Mouse (Mus musculus): ENCODE data around the gene Coa7. TPM values are rescaled to one million over a fixed set of nuclear protein-coding genes. Genes with fewer than 3 reads are reported as not detected.

The Coa7 gene
- total and polyA plus RNA-seq, 3 experiments, result 19.8 to 39.1 (median 30.5) TPM

GRCm38 (mm10) chr4:108391124-108391523 is 63.2 kb downstream of the Coa7 start (continued):
- TF ChIP-seq E2F4 (IDR thresholded peaks at IDR 0.05; ENCODE audit: borderline replicate concordance, low read depth, low read length), result no peak

Other genes with a start within 250 kb of the Coa7 start
- gene Podn, start 231.7 kb upstream of the Coa7 start, total RNA-seq (2012; rRNA removed), result not detected in 2 replicates
- gene Podn, start 231.7 kb upstream of the Coa7 start, polyA plus RNA-seq (2012; ENCODE audit: insufficient read depth in 1 of 2, insufficient read length in 2 of 2, low read depth in 1 of 2, low replicate concordance in 2 of 2, missing spikeins in 1 of 2), result under 1 TPM in 1 of 2 experiments, not detected in 1; 0.04 TPM
- 83.2 and 84.4 TPM in 2 replicates for gene Scp2, start 183.1 kb upstream of the Coa7 start, total RNA-seq (2012; rRNA removed)
- gene Scp2, start 183.1 kb upstream of the Coa7 start, polyA plus RNA-seq (2012; ENCODE audit: insufficient read depth in 1 of 2, insufficient read length in 2 of 2, low read depth in 1 of 2, low replicate concordance in 2 of 2, missing spikeins in 1 of 2), result 10 to 100 TPM in 1 of 2 experiments, not detected in 1; 65.8 TPM
- not detected in 2 replicates for gene Echdc2, start 162.7 kb upstream of the Coa7 start, total RNA-seq (2012; rRNA removed)
- gene Echdc2, start 162.7 kb upstream of the Coa7 start, polyA plus RNA-seq (2012; ENCODE audit: insufficient read depth in 1 of 2, insufficient read length in 2 of 2, low read depth in 1 of 2, low replicate concordance in 2 of 2, missing spikeins in 1 of 2), result not detected
- not detected in 2 replicates for gene Zyg11a, start 110.1 kb upstream of the Coa7 start, total RNA-seq (2012; rRNA removed)
- under 1 TPM in 1 of 2 experiments, not detected in 1; 0.18 TPM for gene Zyg11a, start 110.1 kb upstream of the Coa7 start, polyA plus RNA-seq (2012; ENCODE audit: insufficient read depth in 1 of 2, insufficient read length in 2 of 2, low read depth in 1 of 2, low replicate concordance in 2 of 2, missing spikeins in 1 of 2)
- gene Zyg11b, start 27.0 kb upstream of the Coa7 start, total RNA-seq (2012; rRNA removed), result 7.7 and 8.4 TPM in 2 replicates
- 1 to 10 TPM in 1 of 2 experiments, not detected in 1; 9.2 TPM for gene Zyg11b, start 27.0 kb upstream of the Coa7 start, polyA plus RNA-seq (2012; ENCODE audit: insufficient read depth in 1 of 2, insufficient read length in 2 of 2, low read depth in 1 of 2, low replicate concordance in 2 of 2, missing spikeins in 1 of 2)
- not detected in 2 replicates for gene Shisal2a, start 55.2 kb downstream of the Coa7 start, total RNA-seq (2012; rRNA removed)
- not detected for gene Shisal2a, start 55.2 kb downstream of the Coa7 start, polyA plus RNA-seq (2012; ENCODE audit: insufficient read depth in 1 of 2, insufficient read length in 2 of 2, low read depth in 1 of 2, low replicate concordance in 2 of 2, missing spikeins in 1 of 2)
- not detected in 2 replicates for gene Gpx7, start 78.8 kb downstream of the Coa7 start, total RNA-seq (2012; rRNA removed)
- not detected for gene Gpx7, start 78.8 kb downstream of the Coa7 start, polyA plus RNA-seq (2012; ENCODE audit: insufficient read depth in 1 of 2, insufficient read length in 2 of 2, low read depth in 1 of 2, low replicate concordance in 2 of 2, missing spikeins in 1 of 2)
- 9.0 and 16.3 TPM in 2 replicates for gene Tut4, start 131.3 kb downstream of the Coa7 start, total RNA-seq (2012; rRNA removed)
- 10 to 100 TPM in 1 of 2 experiments, not detected in 1; 63.2 TPM for gene Tut4, start 131.3 kb downstream of the Coa7 start, polyA plus RNA-seq (2012; ENCODE audit: insufficient read depth in 1 of 2, insufficient read length in 2 of 2, low read depth in 1 of 2, low replicate concordance in 2 of 2, missing spikeins in 1 of 2)

Measured in MEL (cell line).